Mouse (Mus musculus) kidney, embryonic 14.5 days (tissue): ENCODE results near the gene Mnd1. TPM values are rescaled to one million over a fixed set of nuclear protein-coding genes. Genes with fewer than 3 reads are reported as not detected.

ENCODE experiments used
- ATAC-seq: fragments of 200-750 bp; cut with Nextera tagmentation; 2 replicates; pipeline ENCODE4 v1.8.0; 2017; ENCODE audit warnings: moderate number of reproducible peaks, mild to moderate bottlenecking, moderate TSS enrichment, moderate library complexity; ENCODE audit not compliant: low FRiP score, low TSS enrichment
- H3K27ac ChIP-seq: fragments of 300-500 bp; sonication (generic); 2 replicates; pipeline ENCODE4 v1.5.1; 2014; ENCODE audit warnings: low read depth, mild to moderate bottlenecking, low read length, moderate library complexity, mixed read lengths
- H3K27me3 ChIP-seq: fragments of 300-500 bp; sonication (generic); 2 replicates; pipeline ENCODE4 v1.6.1; 2014; ENCODE audit warnings: mild to moderate bottlenecking, low read length; ENCODE audit not compliant: control insufficient read depth, insufficient read depth
- H3K36me3 ChIP-seq: fragments of 300-500 bp; sonication (generic); 2 replicates; pipeline ENCODE4 v1.6.1; 2014; ENCODE audit warnings: low read length, mixed read lengths; ENCODE audit not compliant: control insufficient read depth, insufficient read depth
- H3K4me1 ChIP-seq: fragments of 300-500 bp; sonication (generic); 2 replicates; pipeline ENCODE4 v1.6.1; 2014; ENCODE audit warnings: low read length, mixed read lengths; ENCODE audit not compliant: control insufficient read depth, insufficient read depth
- H3K4me2 ChIP-seq: fragments of 300-500 bp; sonication (generic); replicated peaks from 2 replicates; pipeline ENCODE4 v1.6.1; 2014; ENCODE audit warnings: low read depth, mild to moderate bottlenecking, low read length
- H3K4me3 ChIP-seq: fragments of 300-500 bp; sonication (generic); 2 replicates; pipeline ENCODE4 v1.5.1; 2014; ENCODE audit warnings: mild to moderate bottlenecking, low read length
- H3K9ac ChIP-seq: fragments of 300-500 bp; sonication (generic); 2 replicates; pipeline ENCODE4 v1.6.1; 2014; ENCODE audit warnings: low read depth, mild to moderate bottlenecking, low read length, moderate library complexity
- H3K9me3 ChIP-seq: fragments of 300-500 bp; sonication (generic); 2 replicates; pipeline ENCODE4 v1.6.1; 2016; ENCODE audit warnings: low read length; ENCODE audit not compliant: control insufficient read depth
- WGBS: fragments of 180-500 bp; shearing (Covaris S2); extraction: QIAGEN DNeasy Blood & Tissue Kit; methylation state at CpG from one replicate; pipeline ENCODE4 v1.1.7; 2014; 5-methylcytosine and 5-hydroxymethylcytosine counted together
- polyA plus RNA-seq: library from polyadenylated mRNA; unstranded; fragments of >200 nt; fragmentation: Nextera tagmentation; extraction: Ambion mirVana; gene quantifications from 2 replicates; pipeline ENCODE4 v1.2.1, GENCODE M21; 2014

Mnd1 gene
- polyA plus RNA-seq, 1 experiment from 2014 or later, result 19.9 TPM

DNA sequence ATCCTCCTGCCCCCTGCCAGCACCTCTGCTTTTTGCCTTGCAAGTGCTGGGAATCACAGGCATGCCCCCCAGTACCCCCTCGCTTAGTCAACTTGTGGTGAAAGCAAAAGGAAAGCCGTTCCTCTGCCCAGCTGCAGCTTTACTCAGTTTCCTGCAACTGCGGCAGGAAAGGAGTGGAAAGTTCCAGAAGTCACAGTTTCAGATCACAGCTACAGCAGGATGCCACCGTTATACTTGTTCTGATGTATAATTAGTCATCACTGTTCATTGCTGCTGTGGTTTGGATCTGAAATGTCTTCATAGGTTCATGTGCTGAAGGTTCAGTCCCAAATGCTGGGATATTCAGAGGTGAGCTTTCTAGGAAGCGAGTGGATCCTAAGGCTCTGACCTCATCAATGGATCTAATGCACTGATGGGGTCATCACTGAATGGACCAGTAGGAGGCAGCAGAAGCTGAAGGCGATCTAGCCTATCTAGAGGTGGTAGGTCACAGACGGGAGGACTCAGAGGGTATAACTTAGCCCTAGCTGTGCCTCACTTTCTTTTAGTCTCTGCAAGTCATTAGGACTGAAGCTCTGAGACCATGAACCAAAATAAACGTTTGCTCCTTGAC, 13.9 kb upstream of the Mnd1 start:
- Histone ChIP-seq H3K27ac (no peak overlapping the region), H3K9ac (no peak overlapping the region), H3K27me3 (no peaks in the 10 kb centered on the region), H3K36me3 (peaks cover 12% of the 10 kb centered on the region), H3K9me3 (no peaks in the 10 kb centered on the region), H3K4me1 (no peaks in the 10 kb centered on the region), H3K4me2 (no peak overlapping the region), H3K4me3 (no peak overlapping the region)
- WGBS, result 75% methylated on average over 8 of the region's 8 CpGs
- ATAC-seq, result no peak

DNA sequence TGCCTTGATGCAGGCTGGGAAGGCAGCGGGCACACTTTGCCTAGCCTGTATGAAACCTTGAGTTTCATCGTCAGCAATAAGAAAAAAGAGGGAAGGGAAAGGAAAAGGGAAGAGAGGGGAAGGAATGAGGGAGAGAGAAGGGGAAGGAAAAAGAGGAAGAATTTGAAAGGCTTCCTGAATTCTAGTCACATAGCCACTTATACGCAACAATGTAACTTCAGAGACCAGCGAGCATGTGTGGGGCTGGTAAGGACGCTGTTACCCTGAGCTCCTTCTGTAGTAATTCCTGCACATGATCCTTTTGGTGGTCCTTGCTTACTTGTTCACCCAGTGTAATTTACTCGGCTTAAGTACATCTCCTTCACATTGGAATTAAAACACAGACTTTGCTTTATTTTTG, 13.4 kb upstream of the Mnd1 start:
- Histone ChIP-seq H3K9me3 (no peaks in the 10 kb centered on the region), H3K4me1 (no peaks in the 10 kb centered on the region), H3K36me3 (peaks cover 17% of the 10 kb centered on the region), H3K4me3 (no peak overlapping the region), H3K27ac (no peak overlapping the region), H3K9ac (no peak overlapping the region), H3K4me2 (no peak overlapping the region), H3K27me3 (no peaks in the 10 kb centered on the region)
- WGBS, result 90% methylated on average over 6 of the region's 6 CpGs
- ATAC-seq, result no peak

DNA sequence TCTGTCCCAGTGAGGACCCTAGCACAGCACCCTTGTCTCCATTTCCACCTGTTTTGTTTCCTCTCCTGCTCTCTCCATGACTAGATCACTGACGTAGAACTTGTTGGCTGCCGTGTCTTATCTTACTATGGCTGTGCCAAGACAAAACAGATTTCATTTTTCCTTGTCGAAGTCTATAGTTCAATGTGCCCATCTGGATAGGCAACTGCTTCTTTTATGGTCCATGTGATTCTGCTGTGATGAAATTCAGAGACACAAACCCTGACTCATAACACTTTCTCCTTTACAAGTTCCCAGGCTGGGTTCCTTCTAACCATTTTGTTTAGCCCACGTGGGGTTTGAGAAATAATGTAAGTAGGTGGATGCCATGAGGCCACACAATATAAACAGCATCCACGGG, 10.5 kb upstream of the Mnd1 start:
- H3K4me3 ChIP-seq, result no peak overlapping the region
- H3K4me1 ChIP-seq, result no peaks in the 10 kb centered on the region
- H3K27ac ChIP-seq, result no peak overlapping the region
- no peaks in the 10 kb centered on the region for H3K9me3 ChIP-seq
- no peak overlapping the region for H3K9ac ChIP-seq
- peaks cover 18% of the 10 kb centered on the region for H3K36me3 ChIP-seq
- ATAC-seq, result no peak
- H3K4me2 ChIP-seq, result no peak overlapping the region
- no peaks in the 10 kb centered on the region for H3K27me3 ChIP-seq
- WGBS, result 92% methylated on average over 5 of the region's 5 CpGs

DNA sequence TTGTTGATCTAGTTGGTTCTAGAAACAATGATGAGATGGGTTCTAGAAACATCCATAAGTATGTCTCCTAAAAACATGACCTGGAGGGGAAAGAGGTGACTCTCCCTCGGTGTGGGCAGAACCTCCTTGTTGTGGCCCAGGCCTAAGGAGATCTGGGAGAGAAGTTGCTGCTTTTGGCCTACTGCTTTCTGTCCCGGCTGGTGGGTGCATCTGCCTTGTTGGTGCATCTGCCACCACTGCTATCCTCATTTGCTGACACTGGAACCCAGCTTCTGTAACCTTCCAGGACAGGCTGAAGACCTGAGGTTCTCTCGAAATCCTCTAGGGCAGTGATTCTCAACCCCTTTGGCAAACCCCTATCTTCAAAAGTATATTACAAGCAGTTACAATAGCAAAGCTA, 9.8 kb upstream of the Mnd1 start:
- Histone ChIP-seq H3K9me3 (no peaks in the 10 kb centered on the region), H3K36me3 (peaks cover 14% of the 10 kb centered on the region), H3K27ac (no peak overlapping the region), H3K4me1 (no peaks in the 10 kb centered on the region), H3K9ac (no peak overlapping the region), H3K27me3 (no peaks in the 10 kb centered on the region), H3K4me3 (no peak overlapping the region), H3K4me2 (no peak overlapping the region)
- WGBS, result 94% methylated on average over 3 of the region's 3 CpGs
- no peak for ATAC-seq

DNA sequence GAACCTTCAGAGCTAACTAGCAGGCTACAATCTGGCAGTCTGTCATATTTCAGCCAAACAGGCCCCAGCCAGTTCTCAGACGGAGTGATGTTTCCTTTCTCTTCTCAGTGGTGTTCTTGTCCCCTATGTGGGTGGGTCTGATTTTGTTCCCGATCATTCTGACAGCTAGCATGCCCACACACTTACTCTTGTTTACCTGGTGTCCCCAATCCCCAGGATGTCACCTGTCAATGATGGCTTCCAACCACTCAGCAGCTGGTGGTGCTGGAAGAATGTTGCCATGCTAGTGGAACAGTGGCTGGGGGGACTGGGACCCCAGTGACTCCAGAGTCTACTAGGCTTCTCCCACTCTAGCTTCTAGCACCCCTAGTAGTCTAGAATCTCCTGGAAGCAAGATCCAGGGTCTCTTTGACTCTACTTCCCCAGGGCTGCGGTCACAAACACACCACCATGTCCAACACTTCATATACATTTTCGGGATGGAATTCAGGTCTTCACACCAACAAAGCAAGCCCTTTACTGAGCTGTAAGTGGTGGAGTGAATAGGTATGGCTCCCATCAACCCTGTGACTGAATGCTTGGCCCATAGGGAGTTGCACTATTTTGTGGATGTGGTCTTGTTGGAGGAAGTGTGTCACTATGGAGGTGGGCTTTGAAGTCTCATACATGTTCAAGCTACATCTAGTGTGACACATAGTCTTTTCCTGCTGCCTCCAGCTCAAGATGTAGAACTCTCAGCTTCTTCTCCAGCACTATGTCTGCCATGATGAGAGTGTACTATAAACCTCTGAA, 2.2 kb upstream of the Mnd1 start:
- H3K27me3 ChIP-seq, result no peaks in the 10 kb centered on the region

DNA sequence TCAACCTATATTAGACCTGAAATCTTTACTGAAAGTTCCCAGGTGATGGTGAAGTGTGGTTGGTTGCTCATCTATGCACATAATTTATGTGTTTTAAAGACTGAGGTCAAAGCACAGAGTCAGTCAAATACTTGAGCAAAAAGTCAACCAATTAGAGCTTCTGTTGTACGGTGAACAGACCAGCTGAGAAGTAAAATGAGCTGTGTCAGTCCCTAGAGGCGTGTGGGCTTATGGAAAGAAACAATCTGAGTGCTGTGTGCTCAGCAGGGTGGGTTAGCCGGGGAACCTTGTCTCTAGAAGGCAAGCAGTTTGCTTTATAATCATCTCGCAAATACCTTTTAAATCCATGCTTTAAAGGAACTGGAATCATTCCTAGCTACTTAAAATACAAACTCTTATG, 1.4 kb upstream of the Mnd1 start:
- WGBS, result 52% methylated on average over 4 of the region's 4 CpGs
- no peak overlapping the region for H3K9ac ChIP-seq
- no peak overlapping the region for H3K4me3 ChIP-seq
- no peak overlapping the region for H3K4me2 ChIP-seq
- no peak overlapping the region for H3K27ac ChIP-seq
- H3K27me3 ChIP-seq, result no peaks in the 10 kb centered on the region
- peaks cover 3% of the 10 kb centered on the region; the same call in 1 of the 2 replicates for H3K4me1 ChIP-seq
- peaks cover 3% of the 10 kb centered on the region; the same call in 1 of the 2 replicates for H3K36me3 ChIP-seq
- ATAC-seq, result no peak
- no peaks in the 10 kb centered on the region for H3K9me3 ChIP-seq

More for the DNA sequence above, 2.2 kb upstream of the Mnd1 start:
- Histone ChIP-seq H3K9ac (no peak overlapping the region), H3K4me3 (no peak overlapping the region), H3K36me3 (peaks cover 3% of the 10 kb centered on the region; the same call in 1 of the 2 replicates), H3K4me2 (no peak overlapping the region), H3K27ac (no peak overlapping the region), H3K9me3 (no peaks in the 10 kb centered on the region), H3K4me1 (peaks cover 3% of the 10 kb centered on the region; the same call in 1 of the 2 replicates)
- ATAC-seq, result no peak
- 93% methylated on average over 4 of the region's 4 CpGs for WGBS

DNA sequence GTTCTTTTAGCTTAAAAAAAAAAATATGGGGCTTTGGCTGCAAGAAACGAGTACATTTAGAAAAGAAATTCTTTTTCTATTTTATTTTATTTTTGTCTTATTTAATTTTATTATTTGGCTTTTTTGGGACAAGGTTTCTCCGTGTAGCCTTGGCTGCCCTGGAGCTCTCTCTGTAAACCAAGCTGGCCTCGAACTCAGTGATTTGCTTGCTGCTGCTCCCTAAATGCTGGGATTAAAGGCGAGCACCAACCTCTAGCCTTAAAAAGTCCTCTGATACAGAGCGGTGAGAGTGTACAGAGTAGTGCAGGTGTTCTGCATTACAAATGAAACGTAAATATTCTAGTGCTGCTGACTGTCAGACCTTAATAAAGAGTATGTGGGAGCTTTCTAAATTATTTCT, 519 bp upstream of the Mnd1 start:
- no peak for ATAC-seq
- H3K4me1 ChIP-seq, result peaks cover 3% of the 10 kb centered on the region; the same call in 1 of the 2 replicates
- no peak overlapping the region; the same call in 1 of the 2 replicates for H3K4me3 ChIP-seq
- peak overlapping the region; percentile 98 for H3K4me2 ChIP-seq
- H3K36me3 ChIP-seq, result peaks cover 3% of the 10 kb centered on the region; the same call in 1 of the 2 replicates
- WGBS, result 41% methylated on average over 6 of the region's 6 CpGs
- H3K9ac ChIP-seq, result no peak overlapping the region
- H3K9me3 ChIP-seq, result no peaks in the 10 kb centered on the region
- H3K27ac ChIP-seq, result no peak overlapping the region; the same call in 1 of the 2 replicates
- H3K27me3 ChIP-seq, result no peaks in the 10 kb centered on the region

DNA sequence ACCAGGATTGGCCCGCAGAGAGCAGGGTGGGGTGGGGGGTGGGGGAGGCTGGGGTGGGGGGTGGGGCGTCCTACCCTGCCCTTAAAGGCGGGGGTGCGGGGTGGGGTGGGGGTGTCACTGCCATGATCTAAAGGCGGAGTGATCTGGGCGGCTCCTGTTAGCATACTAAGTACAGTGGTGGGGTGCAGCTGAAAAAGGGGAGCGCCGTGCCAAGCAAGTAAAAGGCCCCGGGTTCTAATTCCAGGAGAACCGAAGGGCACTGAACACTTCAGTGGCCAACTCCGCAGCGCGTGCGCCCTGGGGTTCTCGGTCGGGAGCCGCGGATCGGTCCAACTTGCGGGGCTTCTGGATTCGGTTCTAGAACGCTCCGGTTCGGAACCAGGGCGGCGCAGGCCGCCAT, 440 bp downstream of the Mnd1 start:
- H3K4me1 ChIP-seq, result peaks cover 3% of the 10 kb centered on the region; the same call in 1 of the 2 replicates
- no peaks in the 10 kb centered on the region for H3K27me3 ChIP-seq
- peak overlapping the region; percentile 98 for H3K4me2 ChIP-seq
- peaks cover 3% of the 10 kb centered on the region; the same call in 1 of the 2 replicates for H3K36me3 ChIP-seq
- peak overlapping the region; percentile 80 for H3K9ac ChIP-seq
- H3K27ac ChIP-seq, result 0 out of 2 replicates have a peak overlapping the region, but pooled peaks have one; percentile 37
- H3K9me3 ChIP-seq, result no peaks in the 10 kb centered on the region
- peak; percentile 52 for ATAC-seq
- WGBS, result under 1% methylated on average over 22 of the region's 27 CpGs
- peak overlapping the region; percentile 58 for H3K4me3 ChIP-seq

DNA sequence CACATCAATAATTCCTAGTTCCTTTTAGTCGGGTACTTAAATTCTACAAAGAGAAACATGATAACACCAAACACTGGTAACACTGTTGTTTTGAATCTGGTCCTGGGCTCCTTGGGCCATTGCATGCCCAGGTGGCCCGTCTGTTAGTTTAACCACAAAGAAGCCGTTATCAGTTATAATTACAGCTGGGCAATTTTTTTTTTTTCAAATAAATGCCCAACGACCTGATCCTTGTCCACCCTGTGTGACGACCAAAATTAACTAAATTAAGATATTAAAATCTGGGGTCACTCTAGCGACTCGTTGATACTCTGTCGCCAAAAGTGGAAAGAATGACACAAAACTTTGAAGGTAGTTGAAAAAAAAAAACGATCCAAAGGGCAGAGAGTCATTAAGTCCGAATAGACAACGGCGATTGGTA, 855 bp downstream of the Mnd1 start:
- H3K4me2 ChIP-seq, result peak overlapping the region; percentile 98
- no peak overlapping the region for H3K27ac ChIP-seq
- ATAC-seq, result no peak
- peak overlapping the region; percentile 58 for H3K4me3 ChIP-seq
- 7% methylated on average over 12 of the region's 12 CpGs for WGBS
- no peaks in the 10 kb centered on the region for H3K27me3 ChIP-seq
- H3K9me3 ChIP-seq, result peaks cover under 1% of the 10 kb centered on the region; the same call in 1 of the 2 replicates
- peaks cover 3% of the 10 kb centered on the region; the same call in 1 of the 2 replicates for H3K4me1 ChIP-seq
- H3K9ac ChIP-seq, result no peak overlapping the region; the same call in 1 of the 2 replicates
- H3K36me3 ChIP-seq, result peaks cover 3% of the 10 kb centered on the region; the same call in 1 of the 2 replicates
